Mouse (Mus musculus): ENCODE results near the gene Crispld2. TPM values are rescaled to one million over a fixed set of nuclear protein-coding genes. Genes with fewer than 3 reads are reported as not detected.

The Crispld2 gene
- polyA plus RNA-seq, 1 experiment from 2014 or later = 4.8 TPM

- H3K9me3 ChIP-seq (replicated peaks) = no peaks in the 10 kb centered on the region
- no peak overlapping the region for H3K4me2 ChIP-seq (replicated peaks)
- no peaks in the 10 kb centered on the region for H3K36me3 ChIP-seq
- H3K4me1 ChIP-seq = peaks cover 11% of the 10 kb centered on the region
- WGBS = 88% methylated on average over 12 of the region's 12 CpGs
- no peak overlapping the region for H3K9ac ChIP-seq
- no peak overlapping the region for H3K27ac ChIP-seq
- H3K27me3 ChIP-seq = no peaks in the 10 kb centered on the region
- H3K4me3 ChIP-seq = no peak overlapping the region
- no peak for ATAC-seq (ENCODE audit: low FRiP score)
Measured at GRCm38 (mm10) chr8:120038741-120039140, 46.5 kb downstream of the Crispld2 start.

- WGBS = 78% methylated on average over 11 of the region's 11 CpGs
- H3K36me3 ChIP-seq = no peaks in the 10 kb centered on the region
Measured at GRCm38 (mm10) chr8:120039313-120039919, 47.2 kb downstream of the Crispld2 start.

GRCm38 (mm10) chr8:120040861-120041260, 48.6 kb downstream of the Crispld2 start:
- Histone ChIP-seq H3K36me3 (no peaks in the 10 kb centered on the region), H3K27ac (no peak overlapping the region), H3K4me2 (replicated peaks) (no peak overlapping the region), H3K4me3 (no peak overlapping the region), H3K9ac (no peak overlapping the region), H3K9me3 (replicated peaks) (no peaks in the 10 kb centered on the region), H3K4me1 (peaks cover 4% of the 10 kb centered on the region), H3K27me3 (no peaks in the 10 kb centered on the region)
- ATAC-seq (ENCODE audit: low FRiP score) = no peak
- WGBS = 77% methylated on average over 1 of the region's 1 CpGs

More at GRCm38 (mm10) chr8:120039313-120039919, 47.2 kb downstream of the Crispld2 start:
- ATAC-seq (ENCODE audit: low FRiP score) = no peak
- no peaks in the 10 kb centered on the region for H3K27me3 ChIP-seq
- H3K4me3 ChIP-seq = no peak overlapping the region
- no peak overlapping the region for H3K27ac ChIP-seq
- no peaks in the 10 kb centered on the region for H3K9me3 ChIP-seq (replicated peaks)
- H3K9ac ChIP-seq = no peak overlapping the region
- peaks cover 7% of the 10 kb centered on the region for H3K4me1 ChIP-seq
- no peak overlapping the region for H3K4me2 ChIP-seq (replicated peaks)

GRCm38 (mm10) chr8:120042542-120043312, 50.5 kb downstream of the Crispld2 start:
- Histone ChIP-seq H3K4me3 (no peak overlapping the region), H3K4me2 (replicated peaks) (no peak overlapping the region), H3K9ac (no peak overlapping the region), H3K27me3 (no peaks in the 10 kb centered on the region), H3K4me1 (peaks cover 9% of the 10 kb centered on the region), H3K9me3 (replicated peaks) (no peaks in the 10 kb centered on the region), H3K36me3 (no peaks in the 10 kb centered on the region), H3K27ac (no peak overlapping the region)
- ATAC-seq (ENCODE audit: low FRiP score) = no peak
- WGBS = 77% methylated on average over 10 of the region's 10 CpGs

- Histone ChIP-seq H3K4me3 (no peak overlapping the region), H3K4me1 (peaks cover 9% of the 10 kb centered on the region), H3K27ac (no peak overlapping the region), H3K27me3 (no peaks in the 10 kb centered on the region), H3K9ac (no peak overlapping the region), H3K4me2 (replicated peaks) (no peak overlapping the region), H3K9me3 (replicated peaks) (no peaks in the 10 kb centered on the region), H3K36me3 (no peaks in the 10 kb centered on the region)
- ATAC-seq (ENCODE audit: low FRiP score) = no peak
- WGBS = 88% methylated on average over 8 of the region's 8 CpGs
Measured at GRCm38 (mm10) chr8:120044907-120045306, 52.7 kb downstream of the Crispld2 start.

GRCm38 (mm10) chr8:120045471-120045870, 53.2 kb downstream of the Crispld2 start:
- Histone ChIP-seq H3K9me3 (replicated peaks) (no peaks in the 10 kb centered on the region), H3K4me1 (peaks cover 9% of the 10 kb centered on the region), H3K4me2 (replicated peaks) (no peak overlapping the region), H3K27ac (no peak overlapping the region), H3K27me3 (no peaks in the 10 kb centered on the region), H3K36me3 (no peaks in the 10 kb centered on the region), H3K4me3 (no peak overlapping the region), H3K9ac (no peak overlapping the region)
- ATAC-seq (ENCODE audit: low FRiP score) = no peak
- WGBS = 55% methylated on average over 5 of the region's 5 CpGs

GRCm38 (mm10) chr8:120046258-120047020, 54.2 kb downstream of the Crispld2 start:
- Histone ChIP-seq H3K27me3 (no peaks in the 10 kb centered on the region), H3K36me3 (no peaks in the 10 kb centered on the region), H3K4me2 (replicated peaks) (no peak overlapping the region), H3K9ac (no peak overlapping the region), H3K27ac (peak overlapping the region; percentile 12; the same call in 1 of the 2 replicates), H3K4me3 (no peak overlapping the region), H3K9me3 (replicated peaks) (no peaks in the 10 kb centered on the region), H3K4me1 (peaks cover 11% of the 10 kb centered on the region)
- WGBS = 65% methylated on average over 14 of the region's 14 CpGs
- no peak for ATAC-seq (ENCODE audit: low FRiP score)

GRCm38 (mm10) chr8:120049949-120050348, 57.7 kb downstream of the Crispld2 start:
- Histone ChIP-seq H3K9ac (no peak overlapping the region), H3K4me2 (replicated peaks) (no peak overlapping the region), H3K4me3 (no peak overlapping the region), H3K36me3 (no peaks in the 10 kb centered on the region), H3K9me3 (replicated peaks) (no peaks in the 10 kb centered on the region), H3K27me3 (no peaks in the 10 kb centered on the region), H3K4me1 (peaks cover 11% of the 10 kb centered on the region), H3K27ac (no peak overlapping the region)
- WGBS = 83% methylated on average over 13 of the region's 13 CpGs
- no peak for ATAC-seq (ENCODE audit: low FRiP score)

- Histone ChIP-seq H3K4me2 (replicated peaks) (no peak overlapping the region), H3K36me3 (no peaks in the 10 kb centered on the region), H3K9ac (no peak overlapping the region), H3K27ac (no peak overlapping the region), H3K9me3 (replicated peaks) (no peaks in the 10 kb centered on the region), H3K27me3 (no peaks in the 10 kb centered on the region), H3K4me1 (peaks cover 11% of the 10 kb centered on the region), H3K4me3 (no peak overlapping the region)
- 73% methylated on average over 10 of the region's 10 CpGs for WGBS
- no peak for ATAC-seq (ENCODE audit: low FRiP score)
Measured at GRCm38 (mm10) chr8:120050376-120050775, 58.1 kb downstream of the Crispld2 start.

- no peaks in the 10 kb centered on the region for H3K36me3 ChIP-seq
- H3K27me3 ChIP-seq = no peaks in the 10 kb centered on the region
- no peak overlapping the region for H3K27ac ChIP-seq
- WGBS = 72% methylated on average over 4 of the region's 4 CpGs
- ATAC-seq (ENCODE audit: low FRiP score) = no peak
- H3K4me3 ChIP-seq = no peak overlapping the region
- H3K4me2 ChIP-seq (replicated peaks) = no peak overlapping the region
- no peak overlapping the region for H3K9ac ChIP-seq
- peaks cover 10% of the 10 kb centered on the region for H3K4me1 ChIP-seq
- no peaks in the 10 kb centered on the region for H3K9me3 ChIP-seq (replicated peaks)
Measured at GRCm38 (mm10) chr8:120051006-120051405, 58.8 kb downstream of the Crispld2 start.

GRCm38 (mm10) chr8:120051908-120052307, 59.7 kb downstream of the Crispld2 start:
- H3K4me3 ChIP-seq = no peak overlapping the region
- WGBS = 85% methylated on average over 4 of the region's 4 CpGs

GRCm38 (mm10) chr8:120052318-120052717, 60.1 kb downstream of the Crispld2 start:
- 76% methylated on average over 8 of the region's 8 CpGs for WGBS

More at GRCm38 (mm10) chr8:120051908-120052307, 59.7 kb downstream of the Crispld2 start:
- Histone ChIP-seq H3K27me3 (no peaks in the 10 kb centered on the region), H3K27ac (no peak overlapping the region), H3K9ac (no peak overlapping the region), H3K4me1 (0 out of 2 replicates have a peak, but pooled peaks cover 2% of the 10 kb centered on the region), H3K9me3 (replicated peaks) (no peaks in the 10 kb centered on the region), H3K36me3 (no peaks in the 10 kb centered on the region), H3K4me2 (replicated peaks) (no peak overlapping the region)
- ATAC-seq (ENCODE audit: low FRiP score) = no peak

More at GRCm38 (mm10) chr8:120052318-120052717, 60.1 kb downstream of the Crispld2 start:
- Histone ChIP-seq H3K27me3 (no peaks in the 10 kb centered on the region), H3K36me3 (no peaks in the 10 kb centered on the region), H3K4me1 (0 out of 2 replicates have a peak, but pooled peaks cover 2% of the 10 kb centered on the region), H3K9ac (no peak overlapping the region), H3K9me3 (replicated peaks) (no peaks in the 10 kb centered on the region), H3K27ac (no peak overlapping the region), H3K4me2 (replicated peaks) (no peak overlapping the region), H3K4me3 (no peak overlapping the region)
- ATAC-seq (ENCODE audit: low FRiP score) = no peak

All from hindbrain, embryonic 12.5 days (tissue).